In the genomic region with DNA sequence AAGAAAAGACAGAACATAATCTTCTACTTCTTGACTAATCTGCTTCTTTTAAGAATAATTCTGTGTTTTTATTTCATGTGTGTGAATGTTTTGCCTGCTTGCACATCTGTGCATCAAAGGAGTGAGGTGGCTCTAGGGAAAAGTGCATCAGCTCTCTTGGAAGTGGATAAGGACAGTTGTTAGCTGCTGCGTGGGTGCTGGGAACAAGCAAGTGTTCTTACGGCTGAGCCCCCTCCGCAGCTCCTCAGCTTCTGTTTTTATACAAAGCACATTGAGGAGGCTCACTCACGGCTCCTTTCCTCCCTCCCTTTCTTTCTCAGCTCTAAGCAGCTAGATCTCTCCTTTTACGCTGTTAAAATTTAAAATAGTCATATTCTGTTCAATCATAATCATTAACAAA, we compare ENCODE assay signal across 23 mouse cellular contexts.
A peak's percentile ranks its signal among the peaks of the same experiment; 100 is the strongest.
DNase-seq lines count a peak whose midpoint lies in the region; TF ChIP-seq lines count a peak whose summit lies in the region.
"Had no signal": no experiment of that assay in that cellular context is flagged by ENCODE, and none has a peak within 500 bp of the region (broad histone marks: within the 10 kb centered on the region; RNA-seq: fewer than 3 reads in every experiment).

No protein-coding gene starts in this region.

- H3K4me1 ChIP-seq in olfactory bulb, adult 2 months (ENCODE audit: control insufficient read depth, insufficient read depth, low read length): peaks cover 8% of the 10 kb centered on the region; the same call in 1 of the 2 replicates

- peak; percentile 13 to 50 for DNase-seq in layer of hippocampus, adult 18-20 months (ENCODE audit: low spot score in 2 of 2)
- no peak for DNase-seq in layer of hippocampus, postnatal 25 days (ENCODE audit: extremely low spot score in 1 of 2, low spot score in 1 of 2)
- DNase-seq in right cerebral cortex, adult 18-20 months: peak; percentile 19
- no peak for DNase-seq in right cerebral cortex, postnatal 25 days
- no peak for DNase-seq in natural killer cell, adult 2 months (ENCODE audit: low spot score in 2 of 2)
- DNase-seq: adrenal gland, adult 2 months; adrenal gland, postnatal 14 days; cerebellum, adult 11-12 months; cerebellum, adult 8-10 months; cerebellum, postnatal 10 days; cerebellum, postnatal 36 days; embryo, embryonic 11 days; gastrocnemius, adult 2 months; gastrocnemius, postnatal 14 days; heart, adult 11 months had no signal

- TF ChIP-seq CTCF in olfactory bulb, adult 2 months (IDR thresholded peaks at IDR 0.05; ENCODE audit: insufficient read depth, low read depth, low read length): no peak

- H3K4me3 ChIP-seq in olfactory bulb, adult 2 months (ENCODE audit: insufficient read depth, low read depth, low read length): no peak overlapping the region
- H3K4me3 ChIP-seq: embryonic facial prominence, embryonic 10.5 days; embryonic facial prominence, embryonic 13.5 days; erythroblast, embryonic 14.5 days; forebrain, embryonic 12.5 days; forebrain, embryonic 15.5 days; gastrocnemius, adult 2 months; hindbrain, embryonic 12.5 days; hindbrain, embryonic 15.5 days had no signal

- TF ChIP-seq POLR2A in olfactory bulb, adult 2 months (IDR thresholded peaks at IDR 0.05; ENCODE audit: insufficient read depth, low read depth, low read length): no peak

- WGBS in olfactory bulb, adult 2 months: 30% methylated on average over 5 of the region's 5 CpGs

- H3K27ac ChIP-seq in olfactory bulb, adult 2 months (ENCODE audit: insufficient read depth, low read depth, low read length): peak overlapping the region; percentile 66; the same call in 1 of the 2 replicates
- H3K27ac ChIP-seq: embryonic facial prominence, embryonic 10.5 days; embryonic facial prominence, embryonic 13.5 days; forebrain, embryonic 12.5 days; forebrain, embryonic 15.5 days; gastrocnemius, adult 2 months; hindbrain, embryonic 12.5 days; hindbrain, embryonic 15.5 days had no signal

Comparison
In these comparisons a context has a peak if more than half of its experiments do, and no peak if none do; other contexts are left out.
1. DNase-seq: peak in layer of hippocampus, adult 18-20 months (2 of 2) and right cerebral cortex, adult 18-20 months (single experiment); none in layer of hippocampus, postnatal 25 days (0 of 2), right cerebral cortex, postnatal 25 days (single experiment) and natural killer cell, adult 2 months (0 of 2).